Mouse (Mus musculus) kidney, adult 2 months (tissue): Measurements from ENCODE around the gene Pacrg. TPM values are rescaled to one million over a fixed set of nuclear protein-coding genes. Genes with fewer than 3 reads are reported as not detected.

Experiments used
- DNase-seq: peaks from one replicate; pipeline ENCODE4 v3.0.0; 2021
- H3K27ac ChIP-seq: fragments of 200-500 bp; 2 replicates; pipeline ENCODE4 v1.5.1; 2012; ENCODE audit warnings: low read depth, low read length, control low read depth, inconsistent platforms; ENCODE audit not compliant: insufficient read depth
- H3K27me3 ChIP-seq: fragments of 200-500 bp; replicated peaks from 2 replicates; pipeline ENCODE4 v1.6.1; 2012; ENCODE audit warnings: mild to moderate bottlenecking, moderate library complexity, low read length, inconsistent platforms; ENCODE audit not compliant: control insufficient read depth, insufficient read depth
- H3K36me3 ChIP-seq: fragments of 200-500 bp; 2 replicates; pipeline ENCODE4 v1.6.1; 2012; ENCODE audit warnings: mild to moderate bottlenecking, moderate library complexity, low read length, inconsistent platforms; ENCODE audit not compliant: control insufficient read depth, insufficient read depth
- H3K4me1 ChIP-seq: fragments of 200-500 bp; 2 replicates; pipeline ENCODE4 v1.6.1; 2011; ENCODE audit warnings: low read length; ENCODE audit not compliant: control insufficient read depth, insufficient read depth
- H3K4me3 ChIP-seq: fragments of 200-500 bp; 2 replicates; pipeline ENCODE4 v1.5.1; 2011; ENCODE audit warnings: mild to moderate bottlenecking, low read depth, low read length, control low read depth; ENCODE audit not compliant: insufficient read depth
- CTCF ChIP-seq: fragments of 200-500 bp; conservative IDR thresholded peaks from 2 replicates; pipeline ENCODE4 v1.5.1; 2011; ENCODE audit warnings: low read depth, mild to moderate bottlenecking, control low read depth, low read length, moderate library complexity, mixed read lengths; ENCODE audit not compliant: insufficient read depth, insufficient read length
- POLR2A ChIP-seq: fragments of 200-500 bp; IDR thresholded peaks from one replicate; pipeline ENCODE4 v1.6.1; 2011; ENCODE audit warnings: low read depth, low read length, control low read depth
- WGBS: fragments of 180-500 bp; shearing (Covaris S2); methylation state at CpG from one replicate; pipeline ENCODE4 v1.1.7; 2018; 5-methylcytosine and 5-hydroxymethylcytosine counted together
- polyA plus RNA-seq: library from polyadenylated mRNA; depleted of rRNA; stranded (reverse); fragments of >200 nt; gene quantifications from 2 replicates; pipeline ENCODE4 v1.2.3, GENCODE M21; 2012

Gene Pacrg
- polyA plus RNA-seq, 1 experiment, result 2.7 TPM

DNA sequence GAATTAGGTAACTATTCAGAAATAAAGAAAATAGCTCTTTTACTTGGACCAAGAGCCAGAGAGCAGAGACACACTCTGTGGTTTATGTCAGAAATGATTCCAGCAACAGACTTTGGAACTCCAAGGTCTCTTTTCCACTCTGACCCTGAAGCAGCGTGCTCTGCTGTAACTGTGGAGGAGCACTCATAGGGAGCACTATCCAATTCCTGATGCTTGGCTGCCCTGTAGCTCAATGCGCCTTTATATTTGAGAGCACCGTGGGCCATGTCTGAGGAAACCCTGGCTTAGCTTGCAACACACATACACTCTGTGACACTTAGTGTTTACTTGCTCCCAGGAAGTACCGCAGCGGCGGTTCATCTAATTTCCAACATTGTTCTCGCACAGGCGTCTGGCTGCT is 344.0 kb downstream of the Pacrg start:
- no peak for TF ChIP-seq POLR2A
- no peak for TF ChIP-seq CTCF
- H3K4me1 ChIP-seq, result peaks cover 3% of the 10 kb centered on the region; the same call in 1 of the 2 replicates
- no peak overlapping the region for H3K4me3 ChIP-seq
- H3K27me3 ChIP-seq, result no peaks in the 10 kb centered on the region
- no peaks in the 10 kb centered on the region for H3K36me3 ChIP-seq
- 86% methylated on average over 8 of the region's 8 CpGs for WGBS
- DNase-seq, result no peak
- no peak overlapping the region for H3K27ac ChIP-seq

DNA sequence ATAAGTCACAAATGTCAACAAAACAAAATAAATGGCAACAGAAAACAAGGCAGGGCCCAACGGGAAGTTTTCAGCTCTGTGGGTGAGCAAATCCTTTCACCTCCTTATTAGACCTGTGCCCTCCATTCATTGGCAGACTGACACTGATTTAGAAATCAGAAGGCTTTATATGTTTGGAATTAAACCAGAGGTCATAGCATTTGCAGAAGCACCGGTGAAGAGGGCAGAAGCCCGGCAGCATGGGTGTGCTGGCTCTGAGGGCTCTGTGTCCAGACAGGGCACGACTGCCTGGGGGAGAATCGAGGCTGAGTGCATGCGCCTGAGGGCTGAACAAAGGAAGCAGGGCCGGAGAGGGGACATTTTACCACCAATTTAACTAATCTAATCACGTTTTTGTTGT is 344.5 kb downstream of the Pacrg start:
- no peak for TF ChIP-seq CTCF
- TF ChIP-seq POLR2A, result no peak
- WGBS, result 54% methylated on average over 8 of the region's 8 CpGs
- Histone ChIP-seq H3K36me3 (no peaks in the 10 kb centered on the region), H3K4me1 (no peaks in the 10 kb centered on the region), H3K27me3 (no peaks in the 10 kb centered on the region), H3K4me3 (no peak overlapping the region), H3K27ac (no peak overlapping the region)
- no peak for DNase-seq

GRCm38 (mm10) chr17:10493124-10493523 is 347.0 kb downstream of the Pacrg start:
- WGBS, result 24% methylated on average over 3 of the region's 3 CpGs
- Histone ChIP-seq H3K4me3 (no peak overlapping the region), H3K27me3 (no peaks in the 10 kb centered on the region), H3K27ac (no peak overlapping the region), H3K4me1 (no peaks in the 10 kb centered on the region), H3K36me3 (no peaks in the 10 kb centered on the region)
- TF ChIP-seq CTCF (peak; percentile 68), POLR2A (no peak)
- DNase-seq, result peak; percentile 64

GRCm38 (mm10) chr17:10490374-10491169 is 349.5 kb downstream of the Pacrg start:
- Histone ChIP-seq H3K4me1 (no peaks in the 10 kb centered on the region), H3K27me3 (no peaks in the 10 kb centered on the region), H3K36me3 (no peaks in the 10 kb centered on the region), H3K27ac (no peak overlapping the region), H3K4me3 (no peak overlapping the region)
- no peak for DNase-seq
- TF ChIP-seq CTCF (no peak), POLR2A (no peak)
- WGBS, result 69% methylated on average over 8 of the region's 8 CpGs

GRCm38 (mm10) chr17:10488873-10489272 is 351.2 kb downstream of the Pacrg start:
- DNase-seq, result no peak
- Histone ChIP-seq H3K36me3 (no peaks in the 10 kb centered on the region), H3K4me1 (no peaks in the 10 kb centered on the region), H3K27ac (no peak overlapping the region), H3K27me3 (no peaks in the 10 kb centered on the region), H3K4me3 (no peak overlapping the region)
- no peak for TF ChIP-seq CTCF
- TF ChIP-seq POLR2A, result no peak
- 83% methylated on average over 2 of the region's 2 CpGs for WGBS

- Histone ChIP-seq H3K4me1 (0 out of 2 replicates have a peak, but pooled peaks cover 3% of the 10 kb centered on the region), H3K36me3 (no peaks in the 10 kb centered on the region), H3K27me3 (no peaks in the 10 kb centered on the region), H3K27ac (no peak overlapping the region), H3K4me3 (no peak overlapping the region)
- DNase-seq, result no peak
- 85% methylated on average over 6 of the region's 6 CpGs for WGBS
- TF ChIP-seq CTCF, result no peak
- no peak for TF ChIP-seq POLR2A
These were observed 356.1 kb downstream of the Pacrg start for GRCm38 (mm10) chr17:10483945-10484546.

DNA sequence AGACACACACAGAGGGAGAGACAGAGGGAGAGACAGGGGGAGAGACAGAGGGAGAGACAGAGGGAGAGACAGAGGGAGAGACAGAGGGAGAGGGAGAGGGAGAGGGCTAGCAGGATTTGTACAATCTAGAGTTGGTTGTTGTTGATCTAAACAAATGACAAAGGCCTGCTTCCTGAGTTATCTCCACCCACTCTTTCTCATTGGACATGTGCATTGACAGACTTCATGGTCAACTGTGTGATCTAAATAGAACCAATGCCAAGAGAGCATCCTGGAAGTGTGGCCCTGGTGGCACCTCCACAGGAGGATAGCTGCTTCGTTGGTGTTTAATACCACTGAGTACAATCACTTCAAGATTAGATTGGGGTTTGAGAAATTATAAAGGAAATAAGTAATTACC is 359.0 kb downstream of the Pacrg start:
- WGBS, result 91% methylated on average over 1 of the region's 1 CpGs

More for the DNA sequence above, 359.0 kb downstream of the Pacrg start:
- H3K27me3 ChIP-seq, result no peaks in the 10 kb centered on the region
- H3K4me3 ChIP-seq, result no peak overlapping the region
- H3K27ac ChIP-seq, result no peak overlapping the region
- TF ChIP-seq POLR2A (no peak), CTCF (no peak)
- DNase-seq, result no peak
- H3K4me1 ChIP-seq, result 0 out of 2 replicates have a peak, but pooled peaks cover 4% of the 10 kb centered on the region
- no peaks in the 10 kb centered on the region for H3K36me3 ChIP-seq
